Mouse (Mus musculus) embryonic facial prominence, embryonic 13.5 days (tissue): ENCODE measurements around the gene Ppm1h. TPM values are rescaled to one million over a fixed set of nuclear protein-coding genes. Genes with fewer than 3 reads are reported as not detected.

Source experiments
- ATAC-seq: fragments of 200-750 bp; cut with Nextera tagmentation; 2 replicates; pipeline ENCODE4 v1.8.0; 2017; ENCODE audit warnings: low read depth; ENCODE audit not compliant: insufficient number of reproducible peaks, insufficient read depth, low FRiP score, low TSS enrichment
- H3K27ac ChIP-seq: fragments of 300-500 bp; sonication (generic); 2 replicates; pipeline ENCODE4 v1.5.1; 2015; ENCODE audit warnings: moderate library complexity, mild to moderate bottlenecking, inconsistent platforms
- H3K27me3 ChIP-seq: fragments of 300-500 bp; sonication (generic); 2 replicates; pipeline ENCODE4 v1.6.1; 2015; ENCODE audit warnings: mild to moderate bottlenecking, inconsistent platforms
- H3K36me3 ChIP-seq: fragments of 300-500 bp; sonication (generic); 2 replicates; pipeline ENCODE4 v1.6.1; 2015; ENCODE audit warnings: mild to moderate bottlenecking, inconsistent platforms
- H3K4me1 ChIP-seq: fragments of 300-500 bp; sonication (generic); 2 replicates; pipeline ENCODE4 v1.6.1; 2015; ENCODE audit warnings: inconsistent platforms
- H3K4me2 ChIP-seq: fragments of 300-500 bp; sonication (generic); 2 replicates; pipeline ENCODE4 v1.6.1; 2015; ENCODE audit warnings: moderate library complexity, mild to moderate bottlenecking, inconsistent platforms
- H3K4me3 ChIP-seq: fragments of 300-500 bp; sonication (generic); 2 replicates; pipeline ENCODE4 v1.5.1; 2015; ENCODE audit warnings: mild to moderate bottlenecking, inconsistent platforms
- H3K9ac ChIP-seq: fragments of 300-500 bp; sonication (generic); 2 replicates; pipeline ENCODE4 v1.6.1; 2015; ENCODE audit warnings: mild to moderate bottlenecking, inconsistent platforms
- H3K9me3 ChIP-seq: fragments of 300-500 bp; sonication (generic); 2 replicates; pipeline ENCODE4 v1.6.1; 2016; ENCODE audit warnings: inconsistent platforms
- whole genome bisulfite sequencing: fragments of 180-500 bp; shearing (Covaris S2); methylation state at CpG from one replicate; pipeline ENCODE4 v1.1.7; 2015; ENCODE audit warnings: mixed read lengths; 5-methylcytosine and 5-hydroxymethylcytosine counted together
- polyA plus RNA-seq: library from polyadenylated mRNA; unstranded; fragments of >200 nt; fragmentation: Nextera tagmentation; extraction: Ambion mirVana; gene quantifications from 2 replicates; pipeline ENCODE4 v1.2.1, GENCODE M21; 2015

The Ppm1h gene
- polyA plus RNA-seq, result 4.0 and 4.7 TPM in 2 replicates

- WGBS, result under 1% methylated on average over 82 of the region's 94 CpGs
- H3K27ac ChIP-seq, result peak within 1 kb of the TSS; percentile 16; the same call in 1 of the 2 replicates
- peaks cover 27% of the 10 kb centered on the region for H3K4me1 ChIP-seq
These were observed at the start of gene Ppm1h for GRCm38 (mm10) chr10:122678541-122679436. Gene Ppm1h, plus strand, starts transcription at chr10:122678762.

DNA sequence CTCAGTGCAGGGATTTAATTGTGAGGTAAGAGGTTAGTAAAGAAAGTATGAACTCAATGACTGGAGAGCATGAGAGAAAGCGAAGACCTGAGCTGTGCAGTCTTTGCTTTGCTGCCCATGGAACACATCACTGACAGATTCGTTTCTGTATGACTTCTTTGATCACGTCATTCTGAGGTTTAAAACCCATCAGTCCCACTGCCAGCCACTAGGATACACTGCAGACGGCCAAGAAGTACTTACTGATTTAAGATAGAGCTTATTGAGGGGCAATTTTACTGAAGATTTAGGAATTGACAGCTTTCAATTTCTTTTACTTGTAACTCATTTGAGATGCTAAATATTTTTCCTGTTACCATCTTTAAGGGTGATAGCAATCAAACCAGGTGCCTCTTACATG lies 49.6 kb upstream of the Ppm1h start:
- H3K27ac ChIP-seq, result no peak overlapping the region
- H3K4me2 ChIP-seq, result no peak overlapping the region
- H3K4me1 ChIP-seq, result no peaks in the 10 kb centered on the region
- H3K4me3 ChIP-seq, result no peak overlapping the region
- no peak overlapping the region for H3K9ac ChIP-seq
- H3K9me3 ChIP-seq, result no peaks in the 10 kb centered on the region
- no peak for ATAC-seq
- WGBS, result 61% methylated on average over 4 of the region's 4 CpGs
- H3K36me3 ChIP-seq, result no peaks in the 10 kb centered on the region
- no peaks in the 10 kb centered on the region for H3K27me3 ChIP-seq

More at GRCm38 (mm10) chr10:122678541-122679436, at the start of gene Ppm1h:
- peak; percentile 73 for ATAC-seq
- H3K27me3 ChIP-seq, result peaks cover 36% of the 10 kb centered on the region
- H3K4me2 ChIP-seq, result peak within 1 kb of the TSS; percentile 99
- H3K9me3 ChIP-seq, result no peaks in the 10 kb centered on the region
- H3K4me3 ChIP-seq, result peak within 1 kb of the TSS; percentile 73
- H3K9ac ChIP-seq, result peak within 1 kb of the TSS; percentile 74
- no peaks in the 10 kb centered on the region for H3K36me3 ChIP-seq

- Histone ChIP-seq H3K4me1 (no peaks in the 10 kb centered on the region), H3K4me2 (no peak overlapping the region), H3K9me3 (no peaks in the 10 kb centered on the region), H3K27ac (no peak overlapping the region), H3K9ac (no peak overlapping the region), H3K27me3 (no peaks in the 10 kb centered on the region), H3K4me3 (no peak overlapping the region), H3K36me3 (no peaks in the 10 kb centered on the region)
- no peak for ATAC-seq
- WGBS, result 85% methylated on average over 4 of the region's 4 CpGs
These were observed 38.7 kb upstream of the Ppm1h start for GRCm38 (mm10) chr10:122639879-122640278.

DNA sequence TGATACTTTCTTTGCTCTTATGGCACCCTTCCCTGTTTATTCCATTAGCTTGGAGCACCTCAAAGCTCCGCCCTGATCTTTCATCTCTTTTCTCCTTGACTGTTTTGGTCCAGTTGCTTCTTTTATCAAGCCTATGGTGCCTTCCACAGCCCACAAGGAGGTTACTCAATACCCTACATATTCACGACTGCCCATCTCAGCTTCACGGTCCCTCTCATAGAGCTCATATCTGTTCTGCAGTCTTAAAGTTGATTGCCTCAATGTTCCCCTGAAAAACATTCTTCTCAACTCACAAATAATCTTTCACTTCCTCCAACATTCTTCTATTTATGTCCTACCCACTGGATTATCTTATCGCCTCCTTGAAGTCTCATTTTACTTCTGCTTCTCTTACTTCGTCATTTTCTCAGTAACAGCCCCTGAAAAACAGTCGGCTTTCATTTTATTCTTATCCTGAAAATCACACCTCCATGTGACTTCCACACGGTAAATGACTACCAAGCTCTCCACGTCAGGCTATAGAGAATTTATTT lies 37.2 kb upstream of the Ppm1h start:
- WGBS, result 88% methylated on average over 8 of the region's 8 CpGs
- Histone ChIP-seq H3K4me2 (no peak overlapping the region), H3K4me1 (no peaks in the 10 kb centered on the region), H3K4me3 (no peak overlapping the region), H3K9ac (no peak overlapping the region), H3K9me3 (no peaks in the 10 kb centered on the region), H3K27ac (no peak overlapping the region), H3K36me3 (no peaks in the 10 kb centered on the region), H3K27me3 (no peaks in the 10 kb centered on the region)
- no peak for ATAC-seq

DNA sequence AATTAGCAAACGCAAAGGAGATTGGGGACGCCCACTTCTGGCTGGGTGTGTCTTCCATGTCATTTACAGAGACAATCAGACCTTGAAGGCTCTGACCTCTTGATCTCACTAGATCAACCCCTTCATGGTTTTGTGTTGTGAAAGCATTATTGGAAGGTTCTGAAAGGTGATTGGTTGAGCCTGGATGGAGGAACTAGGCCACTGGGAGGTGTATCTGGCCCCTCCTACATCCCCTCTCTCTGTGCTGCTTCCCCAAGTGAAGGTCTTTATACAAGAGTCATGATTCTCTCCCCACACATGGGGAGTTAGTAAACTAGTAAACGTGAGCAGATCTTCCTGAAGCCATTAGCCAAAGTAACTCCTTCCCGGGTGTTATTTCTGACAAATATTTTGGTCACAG lies 36.4 kb upstream of the Ppm1h start:
- Histone ChIP-seq H3K27me3 (no peaks in the 10 kb centered on the region), H3K4me1 (no peaks in the 10 kb centered on the region), H3K27ac (no peak overlapping the region), H3K9me3 (no peaks in the 10 kb centered on the region), H3K4me3 (no peak overlapping the region), H3K4me2 (no peak overlapping the region), H3K36me3 (no peaks in the 10 kb centered on the region), H3K9ac (no peak overlapping the region)
- WGBS, result 85% methylated on average over 4 of the region's 4 CpGs
- ATAC-seq, result no peak

DNA sequence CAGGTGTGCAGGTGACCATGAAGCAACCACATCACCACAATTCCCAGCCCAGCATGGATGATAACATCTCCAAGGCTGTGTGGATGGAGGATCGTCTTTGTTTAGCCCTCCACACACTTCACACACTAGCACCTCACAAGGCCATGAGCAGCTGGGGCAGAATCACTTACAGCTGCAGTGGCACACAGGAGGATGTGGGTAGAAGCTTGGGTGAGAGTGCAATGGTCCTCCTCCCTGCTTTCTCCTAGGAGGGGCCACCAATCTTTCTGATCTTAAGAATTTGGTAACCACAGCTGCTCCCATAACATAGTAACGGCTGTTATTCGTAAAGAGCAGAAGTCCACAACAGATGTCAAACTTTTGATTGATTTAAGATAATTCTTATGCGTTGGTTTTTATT lies 26.6 kb upstream of the Ppm1h start:
- Histone ChIP-seq H3K9ac (no peak overlapping the region), H3K4me1 (no peaks in the 10 kb centered on the region), H3K27me3 (no peaks in the 10 kb centered on the region), H3K9me3 (no peaks in the 10 kb centered on the region), H3K4me3 (no peak overlapping the region), H3K36me3 (no peaks in the 10 kb centered on the region), H3K27ac (no peak overlapping the region), H3K4me2 (no peak overlapping the region)
- ATAC-seq, result no peak
- 71% methylated on average over 4 of the region's 4 CpGs for WGBS

- no peak overlapping the region for H3K4me3 ChIP-seq
- H3K9me3 ChIP-seq, result no peaks in the 10 kb centered on the region
- ATAC-seq, result no peak
- no peak overlapping the region for H3K27ac ChIP-seq
- no peak overlapping the region for H3K9ac ChIP-seq
- H3K27me3 ChIP-seq, result no peaks in the 10 kb centered on the region
- 90% methylated on average over 1 of the region's 1 CpGs for WGBS
- H3K36me3 ChIP-seq, result no peaks in the 10 kb centered on the region
- H3K4me2 ChIP-seq, result no peak overlapping the region
- no peaks in the 10 kb centered on the region for H3K4me1 ChIP-seq
These were observed 26.0 kb upstream of the Ppm1h start for GRCm38 (mm10) chr10:122652578-122652977.

DNA sequence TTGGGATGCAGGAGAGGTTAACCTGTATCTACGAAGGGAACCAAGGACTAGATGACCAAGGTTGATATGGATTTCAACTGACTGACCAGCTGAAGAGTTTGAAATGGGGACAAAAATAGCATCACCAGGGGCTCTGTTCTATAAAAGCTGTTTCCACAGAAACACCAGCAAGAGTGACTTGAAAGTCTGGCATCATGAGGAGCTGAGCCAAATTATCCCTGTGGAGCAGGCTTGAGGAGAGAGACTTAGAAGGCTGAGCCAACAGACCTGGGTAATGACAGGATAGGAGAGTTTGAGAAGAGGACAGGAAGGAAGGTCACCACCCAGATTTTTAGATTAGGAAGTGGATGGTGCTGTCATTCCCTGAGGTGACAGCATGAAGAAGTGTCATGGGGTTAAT lies 12.9 kb upstream of the Ppm1h start:
- no peaks in the 10 kb centered on the region for H3K9me3 ChIP-seq
- 94% methylated on average over 1 of the region's 1 CpGs for WGBS
- no peaks in the 10 kb centered on the region for H3K36me3 ChIP-seq
- no peak for ATAC-seq
- H3K27ac ChIP-seq, result no peak overlapping the region
- H3K27me3 ChIP-seq, result no peaks in the 10 kb centered on the region
- H3K4me3 ChIP-seq, result no peak overlapping the region
- no peaks in the 10 kb centered on the region for H3K4me1 ChIP-seq
- no peak overlapping the region for H3K9ac ChIP-seq
- no peak overlapping the region for H3K4me2 ChIP-seq

- no peak for ATAC-seq
- Histone ChIP-seq H3K4me1 (peaks cover 9% of the 10 kb centered on the region; the same call in 1 of the 2 replicates), H3K4me3 (no peak overlapping the region), H3K9ac (no peak overlapping the region), H3K27ac (no peak overlapping the region), H3K9me3 (no peaks in the 10 kb centered on the region), H3K27me3 (peaks cover 2% of the 10 kb centered on the region; the same call in 1 of the 2 replicates), H3K4me2 (no peak overlapping the region; the same call in 1 of the 2 replicates), H3K36me3 (no peaks in the 10 kb centered on the region)
- 59% methylated on average over 2 of the region's 2 CpGs for WGBS
These were observed 7.3 kb upstream of the Ppm1h start for GRCm38 (mm10) chr10:122671253-122671652.

DNA sequence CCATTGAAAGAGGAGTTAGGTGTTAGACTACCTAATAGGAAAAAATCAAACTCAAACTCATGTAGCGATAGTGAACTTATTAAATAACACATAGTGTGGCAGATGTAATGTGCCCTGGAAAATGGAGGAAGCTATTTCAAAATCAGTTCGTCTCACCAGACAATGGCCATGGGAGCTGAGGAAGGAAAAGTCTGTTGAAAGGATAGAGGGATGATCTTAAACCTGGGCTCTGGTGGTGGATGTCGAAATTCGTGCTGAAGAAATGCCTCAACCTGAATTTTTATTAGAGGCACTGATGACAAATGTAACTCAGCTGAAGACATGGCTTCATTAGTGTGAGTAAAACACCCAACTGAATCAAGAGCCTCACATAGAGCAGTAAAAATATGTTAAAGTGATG lies 6.5 kb upstream of the Ppm1h start:
- no peaks in the 10 kb centered on the region for H3K9me3 ChIP-seq
- no peak for ATAC-seq
- 82% methylated on average over 4 of the region's 4 CpGs for WGBS
- no peak overlapping the region for H3K4me2 ChIP-seq
- H3K27ac ChIP-seq, result no peak overlapping the region
- no peak overlapping the region for H3K9ac ChIP-seq
- H3K27me3 ChIP-seq, result peaks cover 6% of the 10 kb centered on the region
- H3K4me1 ChIP-seq, result peaks cover 9% of the 10 kb centered on the region; the same call in 1 of the 2 replicates
- H3K36me3 ChIP-seq, result no peaks in the 10 kb centered on the region
- no peak overlapping the region for H3K4me3 ChIP-seq

- Histone ChIP-seq H3K4me3 (peak overlapping the region; percentile 73), H3K27ac (no peak overlapping the region), H3K4me2 (peak overlapping the region; percentile 99), H3K36me3 (no peaks in the 10 kb centered on the region), H3K9ac (peak overlapping the region; percentile 74), H3K27me3 (peaks cover 36% of the 10 kb centered on the region), H3K9me3 (no peaks in the 10 kb centered on the region), H3K4me1 (peaks cover 27% of the 10 kb centered on the region)
- under 1% methylated on average over 33 of the region's 33 CpGs for WGBS
- ATAC-seq, result no peak
These were observed 979 bp downstream of the Ppm1h start for GRCm38 (mm10) chr10:122679437-122680045.
